In genomic region chr16:44357571-44358268, GRCm38 (mm10) we compare ENCODE assay signal across 8 mouse cellular contexts. TPM values are rescaled to one million over a fixed set of nuclear protein-coding genes. Genes with fewer than 3 reads are reported as not detected.
DNase-seq lines count a peak whose midpoint lies in the region; ATAC-seq and TF ChIP-seq lines count a peak whose summit lies in the region.

No protein-coding gene starts in this region.

- peaks cover 46% of the 10 kb centered on the region for H3K36me3 ChIP-seq in midbrain, embryonic 10.5 days
- H3K36me3 ChIP-seq in midbrain, embryonic 14.5 days (ENCODE audit: control insufficient read depth, insufficient read depth, low read length) = no peaks in the 10 kb centered on the region
- peaks cover 8% of the 10 kb centered on the region; the same call in 1 of the 2 replicates for H3K36me3 ChIP-seq in kidney, embryonic 14.5 days (ENCODE audit: control insufficient read depth, insufficient read depth, low read length)
- no peaks in the 10 kb centered on the region for H3K36me3 ChIP-seq in hindbrain, postnatal 0 days (ENCODE audit: insufficient read depth, low read length)

- WGBS in midbrain, embryonic 10.5 days = 77% methylated on average over 4 of the region's 4 CpGs
- 76% methylated on average over 4 of the region's 4 CpGs for WGBS in midbrain, embryonic 14.5 days
- 78% methylated on average over 4 of the region's 4 CpGs for WGBS in kidney, embryonic 14.5 days
- 77% methylated on average over 4 of the region's 4 CpGs for WGBS in hindbrain, postnatal 0 days

- H3K4me2 ChIP-seq in midbrain, embryonic 14.5 days (ENCODE audit: low read length) = no peak overlapping the region
- H3K4me2 ChIP-seq in kidney, embryonic 14.5 days (replicated peaks; ENCODE audit: low read depth, low read length) = no peak overlapping the region
- no peak overlapping the region for H3K4me2 ChIP-seq in hindbrain, postnatal 0 days (ENCODE audit: low read depth, low read length)

- H3K9ac ChIP-seq in midbrain, embryonic 14.5 days (replicated peaks; ENCODE audit: low read length) = no peak overlapping the region
- no peak overlapping the region for H3K9ac ChIP-seq in kidney, embryonic 14.5 days (ENCODE audit: low read depth, low read length)
- H3K9ac ChIP-seq in hindbrain, postnatal 0 days (replicated peaks; ENCODE audit: low read length) = no peak overlapping the region

- no peaks in the 10 kb centered on the region for H3K9me3 ChIP-seq in midbrain, embryonic 10.5 days (replicated peaks)
- no peaks in the 10 kb centered on the region for H3K9me3 ChIP-seq in midbrain, embryonic 14.5 days (ENCODE audit: control insufficient read depth, low read length)
- no peaks in the 10 kb centered on the region for H3K9me3 ChIP-seq in kidney, embryonic 14.5 days (ENCODE audit: control insufficient read depth, low read length)
- no peaks in the 10 kb centered on the region for H3K9me3 ChIP-seq in hindbrain, postnatal 0 days (ENCODE audit: low read length)

- H3K27me3 ChIP-seq in midbrain, embryonic 10.5 days (ENCODE audit: low read depth, poor library complexity, severe bottlenecking) = no peaks in the 10 kb centered on the region
- H3K27me3 ChIP-seq in midbrain, embryonic 14.5 days (ENCODE audit: control insufficient read depth, insufficient read depth, low read length) = no peaks in the 10 kb centered on the region
- H3K27me3 ChIP-seq in kidney, embryonic 14.5 days (ENCODE audit: control insufficient read depth, insufficient read depth, low read length) = no peaks in the 10 kb centered on the region
- no peaks in the 10 kb centered on the region for H3K27me3 ChIP-seq in hindbrain, postnatal 0 days (ENCODE audit: insufficient read depth, low read length)

- no peak overlapping the region for H3K4me3 ChIP-seq in midbrain, embryonic 10.5 days
- H3K4me3 ChIP-seq in midbrain, embryonic 14.5 days (replicated peaks; ENCODE audit: low read depth, low read length) = no peak overlapping the region
- no peak overlapping the region for H3K4me3 ChIP-seq in kidney, embryonic 14.5 days (ENCODE audit: low read length)
- no peak overlapping the region for H3K4me3 ChIP-seq in hindbrain, postnatal 0 days (ENCODE audit: low read length)

- no peak for TF ChIP-seq CTCF in hindbrain, postnatal 0 days (IDR thresholded peaks at IDR 0.05; ENCODE audit: low read depth)

- DNase-seq in midbrain, embryonic 10.5 days (ENCODE audit: low spot score) = peak; percentile 13
- DNase-seq in midbrain, embryonic 14.5 days = no peak
- no peak for DNase-seq in hindbrain, postnatal 0 days (ENCODE audit: low spot score)
- DNase-seq in urinary bladder, postnatal 4 days (ENCODE audit: low spot score in 2 of 2) = no peak
- no peak for DNase-seq in frontal cortex, adult 2 months (ENCODE audit: extremely low spot score in 1 of 2, low spot score in 1 of 2)

- H3K27ac ChIP-seq in midbrain, embryonic 10.5 days (replicated peaks) = no peak overlapping the region
- H3K27ac ChIP-seq in midbrain, embryonic 14.5 days (replicated peaks; ENCODE audit: low read depth, low read length) = no peak overlapping the region
- H3K27ac ChIP-seq in kidney, embryonic 14.5 days (ENCODE audit: low read depth, low read length) = no peak overlapping the region
- no peak overlapping the region for H3K27ac ChIP-seq in hindbrain, postnatal 0 days

- ATAC-seq in midbrain, embryonic 14.5 days (ENCODE audit: low FRiP score, low TSS enrichment) = no peak
- peak; percentile 96 for ATAC-seq in granulocyte monocyte progenitor cell, adult 5-6 weeks (replicated peaks; ENCODE audit: poor library complexity, severe bottlenecking)
- ATAC-seq in kidney, embryonic 14.5 days (ENCODE audit: low FRiP score, low TSS enrichment) = 0 out of 2 replicates have a peak, but pooled peaks have one; percentile 49
- ATAC-seq in megakaryocyte-erythroid progenitor cell, adult 5-6 weeks (replicated peaks; ENCODE audit: low FRiP score, low TSS enrichment, poor library complexity, severe bottlenecking) = peak; percentile 100
- ATAC-seq in hindbrain, postnatal 0 days = no peak; the same call in 1 of the 2 replicates

- H3K4me1 ChIP-seq in midbrain, embryonic 10.5 days = no peaks in the 10 kb centered on the region
- H3K4me1 ChIP-seq in midbrain, embryonic 14.5 days (ENCODE audit: control insufficient read depth, insufficient read depth, low read length) = no peaks in the 10 kb centered on the region
- no peaks in the 10 kb centered on the region for H3K4me1 ChIP-seq in kidney, embryonic 14.5 days (ENCODE audit: control insufficient read depth, insufficient read depth, low read length)
- H3K4me1 ChIP-seq in hindbrain, postnatal 0 days (ENCODE audit: insufficient read depth, low read length) = no peaks in the 10 kb centered on the region

RNA-seq across cellular contexts. Expression of gene Spice1, which starts 10.8 kb away (rescaled TPM):
- polyA plus RNA-seq in midbrain, embryonic 10.5 days (2016; fragmentation: Nextera tagmentation; extraction: Ambion mirVana) = 34.1 and 35.8 TPM in 2 replicates
- polyA plus RNA-seq in midbrain, embryonic 14.5 days (2014; fragmentation: Nextera tagmentation; extraction: Ambion mirVana) = 9.6 and 16.6 TPM in 2 replicates
- 23.0 and 37.4 TPM in 2 replicates for total RNA-seq in granulocyte monocyte progenitor cell, adult 5-6 weeks (2014; fragmentation: Nextera tagmentation)
- total RNA-seq in granulocyte monocyte progenitor cell, adult 5-6 weeks (2017) = 19.8 and 22.3 TPM in 2 replicates
- 18.3 and 34.2 TPM in 2 replicates for polyA plus RNA-seq in kidney, embryonic 14.5 days (2014; fragmentation: Nextera tagmentation; extraction: Ambion mirVana)
- 20.4 and 27.5 TPM in 2 replicates for total RNA-seq in megakaryocyte-erythroid progenitor cell, adult 5-6 weeks (2014; fragmentation: Nextera tagmentation)
- 26.9 and 27.0 TPM in 2 replicates for total RNA-seq in megakaryocyte-erythroid progenitor cell, adult 5-6 weeks (2017)
- total RNA-seq in hindbrain, postnatal 0 days (2014; rRNA removed) = 8.1 and 9.7 TPM in 2 replicates
- polyA plus RNA-seq in hindbrain, postnatal 0 days (2015; fragmentation: Nextera tagmentation; extraction: Ambion mirVana) = 9.0 and 9.6 TPM in 2 replicates
- polyA plus RNA-seq in frontal cortex, adult 2 months (2012; rRNA removed) = 14.2 and 19.6 TPM in 2 replicates

RNA-seq across cellular contexts. Expression of gene Sidt1, which starts 24.7 kb away (rescaled TPM):
- 0.05 and 0.10 TPM in 2 replicates for polyA plus RNA-seq in midbrain, embryonic 10.5 days (2016; fragmentation: Nextera tagmentation; extraction: Ambion mirVana)
- polyA plus RNA-seq in midbrain, embryonic 14.5 days (2014; fragmentation: Nextera tagmentation; extraction: Ambion mirVana) = 3.4 and 7.6 TPM in 2 replicates
- total RNA-seq in granulocyte monocyte progenitor cell, adult 5-6 weeks (2014; fragmentation: Nextera tagmentation) = not detected in 2 replicates
- total RNA-seq in granulocyte monocyte progenitor cell, adult 5-6 weeks (2017) = 0.26 TPM in 1 of 2 replicates, not detected in the other
- 0.57 and 0.89 TPM in 2 replicates for polyA plus RNA-seq in kidney, embryonic 14.5 days (2014; fragmentation: Nextera tagmentation; extraction: Ambion mirVana)
- 1.7 and 2.0 TPM in 2 replicates for total RNA-seq in megakaryocyte-erythroid progenitor cell, adult 5-6 weeks (2014; fragmentation: Nextera tagmentation)
- not detected in 2 replicates for total RNA-seq in megakaryocyte-erythroid progenitor cell, adult 5-6 weeks (2017)
- total RNA-seq in hindbrain, postnatal 0 days (2014; rRNA removed) = 36.1 and 44.3 TPM in 2 replicates
- polyA plus RNA-seq in hindbrain, postnatal 0 days (2015; fragmentation: Nextera tagmentation; extraction: Ambion mirVana) = 21.8 and 22.5 TPM in 2 replicates
- 44.3 and 50.7 TPM in 2 replicates for polyA plus RNA-seq in frontal cortex, adult 2 months (2012; rRNA removed)

RNA-seq across cellular contexts. Expression of gene Cfap44, which starts 36.9 kb away (rescaled TPM):
- 0.84 and 1.0 TPM in 2 replicates for polyA plus RNA-seq in midbrain, embryonic 10.5 days (2016; fragmentation: Nextera tagmentation; extraction: Ambion mirVana)
- 4.3 and 6.1 TPM in 2 replicates for polyA plus RNA-seq in midbrain, embryonic 14.5 days (2014; fragmentation: Nextera tagmentation; extraction: Ambion mirVana)
- not detected in 2 replicates for total RNA-seq in granulocyte monocyte progenitor cell, adult 5-6 weeks (2014; fragmentation: Nextera tagmentation)
- total RNA-seq in granulocyte monocyte progenitor cell, adult 5-6 weeks (2017) = 0.26 TPM in 1 of 2 replicates, not detected in the other
- 0.30 and 0.46 TPM in 2 replicates for polyA plus RNA-seq in kidney, embryonic 14.5 days (2014; fragmentation: Nextera tagmentation; extraction: Ambion mirVana)
- total RNA-seq in megakaryocyte-erythroid progenitor cell, adult 5-6 weeks (2014; fragmentation: Nextera tagmentation) = not detected in 2 replicates
- total RNA-seq in megakaryocyte-erythroid progenitor cell, adult 5-6 weeks (2017) = not detected in 2 replicates
- 4.8 and 5.3 TPM in 2 replicates for total RNA-seq in hindbrain, postnatal 0 days (2014; rRNA removed)
- polyA plus RNA-seq in hindbrain, postnatal 0 days (2015; fragmentation: Nextera tagmentation; extraction: Ambion mirVana) = 3.4 and 4.0 TPM in 2 replicates
- polyA plus RNA-seq in frontal cortex, adult 2 months (2012; rRNA removed) = 3.8 and 4.0 TPM in 2 replicates

Comparison
In these comparisons a context has a peak if more than half of its experiments do, and no peak if none do; other contexts are left out.
1. ATAC-seq: peak in granulocyte monocyte progenitor cell, adult 5-6 weeks (single experiment), kidney, embryonic 14.5 days (single experiment) and megakaryocyte-erythroid progenitor cell, adult 5-6 weeks (single experiment); none in midbrain, embryonic 14.5 days (single experiment) and hindbrain, postnatal 0 days (single experiment).